Mouse (Mus musculus) CH12.LX (cell line): ENCODE data around the gene Bicdl1.

Experiments used
- BHLHE40 ChIP-seq: IDR thresholded peaks from 2 replicates; pipeline ENCODE4 v1.6.1; 2011; ENCODE audit warnings: mild to moderate bottlenecking, low read depth, low read length, improper control_type of control experiment
- CHD1 ChIP-seq: IDR thresholded peaks from 2 replicates; pipeline ENCODE4 v1.6.1; 2012; ENCODE audit warnings: low read depth, low read length, improper control_type of control experiment, inconsistent platforms
- CHD2 ChIP-seq: IDR thresholded peaks from 2 replicates; pipeline ENCODE4 v1.6.1; 2011; ENCODE audit warnings: low read length, improper control_type of control experiment
- CTCF ChIP-seq, 2 experiments: IDR thresholded peaks in 1 of 2; conservative IDR thresholded peaks in 1 of 2; 2 replicates each; pipeline ENCODE4 v1.5.1; 2011 to 2012; ENCODE audit warnings: low read depth in 2 of 2, low read length in 2 of 2, improper control_type of control experiment in 1 of 2, inconsistent platforms in 1 of 2, mild to moderate bottlenecking in 1 of 2, moderate library complexity in 1 of 2
- E2F4 ChIP-seq: IDR thresholded peaks from 2 replicates; pipeline ENCODE4 v1.6.1; 2011; ENCODE audit warnings: low read depth, low read length, improper control_type of control experiment; ENCODE audit not compliant: insufficient replicate concordance
- EP300 ChIP-seq: IDR thresholded peaks from 2 replicates; pipeline ENCODE4 v1.6.1; 2011; ENCODE audit warnings: low read length, improper control_type of control experiment
- JUND ChIP-seq: conservative IDR thresholded peaks from 2 replicates; pipeline ENCODE4 v1.6.1; 2011; ENCODE audit warnings: low read depth, low read length, improper control_type of control experiment
- MAFK ChIP-seq: IDR thresholded peaks from 2 replicates; pipeline ENCODE4 v1.6.1; 2011; ENCODE audit warnings: low read length, improper control_type of control experiment; ENCODE audit not compliant: insufficient replicate concordance
- NRF1 ChIP-seq: IDR thresholded peaks from 2 replicates; pipeline ENCODE4 v1.6.1; 2014; ENCODE audit warnings: low read depth, mild to moderate bottlenecking, inconsistent platforms, low read length, improper control_type of control experiment, moderate library complexity
- USF1 ChIP-seq: IDR thresholded peaks from 2 replicates; pipeline ENCODE4 v1.6.1; 2014; ENCODE audit warnings: low read depth, mild to moderate bottlenecking, inconsistent platforms, low read length, improper control_type of control experiment
- USF2 ChIP-seq: conservative IDR thresholded peaks from 2 replicates; pipeline ENCODE4 v1.6.1; 2011; ENCODE audit warnings: low read depth, low read length, improper control_type of control experiment

DNA sequence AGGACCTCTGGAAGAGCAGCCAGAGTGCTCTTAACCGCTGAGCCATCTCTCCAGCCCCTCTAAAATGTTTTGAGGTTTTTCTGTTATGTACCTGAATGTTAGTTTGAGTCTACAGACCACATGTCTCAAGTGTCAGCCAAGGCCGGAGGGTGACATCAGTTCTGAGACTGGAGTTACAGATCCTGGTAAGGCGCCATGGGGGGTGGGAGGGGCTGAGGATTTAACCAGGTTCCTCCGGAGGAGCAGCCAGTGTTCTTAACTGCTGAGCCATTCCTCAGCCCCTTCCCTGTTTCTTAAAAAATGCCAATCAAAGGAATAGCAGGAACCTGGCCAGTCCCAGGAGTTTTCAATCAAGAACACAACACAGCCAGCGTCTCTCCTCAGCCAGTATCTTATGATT, 101.1 kb downstream of the Bicdl1 start:
- TF ChIP-seq EP300 (no peak), BHLHE40 (no peak), USF2 (no peak), JUND (no peak), CHD1 (no peak), CTCF (conservative IDR thresholded peaks at IDR 0.05 in 1 of 2, IDR thresholded peaks at IDR 0.05 in 1 of 2; ENCODE audit: low read depth in 2 of 2, low read length in 2 of 2) (no peak), MAFK (no peak), CHD2 (no peak), USF1 (no peak), NRF1 (no peak), E2F4 (no peak)
